Mouse (Mus musculus) cortical plate, adult 2 months (tissue): ENCODE data around the gene Actr3.

Experiments used
- CTCF ChIP-seq: fragments of 200-500 bp; IDR thresholded peaks from 2 replicates; pipeline ENCODE4 v1.5.1; 2011; ENCODE audit warnings: mild to moderate bottlenecking, control low read depth, low read length; ENCODE audit not compliant: insufficient read depth; ENCODE audit errors: extremely low read depth
- POLR2A ChIP-seq: fragments of 200-500 bp; IDR thresholded peaks from 2 replicates; pipeline ENCODE4 v1.6.1; 2011; ENCODE audit warnings: mild to moderate bottlenecking, low read length, control low read depth; ENCODE audit not compliant: insufficient read depth; ENCODE audit errors: extremely low read depth

- no peak for TF ChIP-seq CTCF
- TF ChIP-seq POLR2A, result no peak
Observed at GRCm38 (mm10) chr1:125473126-125473666, 37.7 kb upstream of the Actr3 start.
